Mouse (Mus musculus) megakaryocyte, embryonic 14.5 days (primary cell): ENCODE results near the gene Fam210b. TPM values are rescaled to one million over a fixed set of nuclear protein-coding genes. Genes with fewer than 3 reads are reported as not detected.

ENCODE experiments used
- H3K27me3 ChIP-seq: replicated peaks from 2 replicates; pipeline ENCODE3; 2012; ENCODE audit warnings: inconsistent platforms
- H3K36me3 ChIP-seq: replicated peaks from 2 replicates; pipeline ENCODE3; 2012; ENCODE audit warnings: low read length, inconsistent platforms, mixed read lengths
- H3K4me1 ChIP-seq: 2 replicates; pipeline ENCODE4 v1.6.1; 2012; ENCODE audit warnings: inconsistent platforms
- H3K4me3 ChIP-seq: replicated peaks from 2 replicates; pipeline ENCODE3; 2012; ENCODE audit warnings: moderate library complexity, mild to moderate bottlenecking, inconsistent platforms
- H3K9me3 ChIP-seq: 2 replicates; pipeline ENCODE4 v1.6.1; 2012; ENCODE audit warnings: inconsistent platforms
- FLI1 ChIP-seq: IDR thresholded peaks from 2 replicates; pipeline ENCODE4 v1.6.1; 2012; ENCODE audit warnings: low read length, inconsistent platforms, mixed read lengths
- GATA1 ChIP-seq: IDR thresholded peaks from 3 replicates; pipeline ENCODE4 v1.6.1; 2012; ENCODE audit warnings: mixed read lengths, low read length, inconsistent platforms, borderline replicate concordance
- polyA plus RNA-seq: library from polyadenylated mRNA; stranded (reverse); fragments of >175 nt; gene quantifications from 2 replicates; pipeline ENCODE4 v1.2.3, GENCODE M21; 2012; ENCODE audit warnings: low replicate concordance; ENCODE audit not compliant: insufficient read depth

Fam210b gene
- polyA plus RNA-seq, 1 experiment, result 4.3 TPM

- Histone ChIP-seq H3K9me3 (peaks cover 5% of the 10 kb centered on the region), H3K4me1 (no peaks in the 10 kb centered on the region), H3K27me3 (peaks cover 18% of the 10 kb centered on the region), H3K36me3 (no peaks in the 10 kb centered on the region), H3K4me3 (no peak overlapping the region)
- TF ChIP-seq FLI1, result no peak
- no peak for TF ChIP-seq GATA1
Observed at GRCm38 (mm10) chr2:172328248-172328647, 17.1 kb upstream of the Fam210b start.

- Histone ChIP-seq H3K9me3 (peaks cover 5% of the 10 kb centered on the region), H3K27me3 (peaks cover 21% of the 10 kb centered on the region), H3K4me3 (no peak overlapping the region), H3K4me1 (no peaks in the 10 kb centered on the region), H3K36me3 (no peaks in the 10 kb centered on the region)
- TF ChIP-seq FLI1, result no peak
- TF ChIP-seq GATA1, result no peak
Observed at GRCm38 (mm10) chr2:172329179-172329578, 16.2 kb upstream of the Fam210b start.

DNA sequence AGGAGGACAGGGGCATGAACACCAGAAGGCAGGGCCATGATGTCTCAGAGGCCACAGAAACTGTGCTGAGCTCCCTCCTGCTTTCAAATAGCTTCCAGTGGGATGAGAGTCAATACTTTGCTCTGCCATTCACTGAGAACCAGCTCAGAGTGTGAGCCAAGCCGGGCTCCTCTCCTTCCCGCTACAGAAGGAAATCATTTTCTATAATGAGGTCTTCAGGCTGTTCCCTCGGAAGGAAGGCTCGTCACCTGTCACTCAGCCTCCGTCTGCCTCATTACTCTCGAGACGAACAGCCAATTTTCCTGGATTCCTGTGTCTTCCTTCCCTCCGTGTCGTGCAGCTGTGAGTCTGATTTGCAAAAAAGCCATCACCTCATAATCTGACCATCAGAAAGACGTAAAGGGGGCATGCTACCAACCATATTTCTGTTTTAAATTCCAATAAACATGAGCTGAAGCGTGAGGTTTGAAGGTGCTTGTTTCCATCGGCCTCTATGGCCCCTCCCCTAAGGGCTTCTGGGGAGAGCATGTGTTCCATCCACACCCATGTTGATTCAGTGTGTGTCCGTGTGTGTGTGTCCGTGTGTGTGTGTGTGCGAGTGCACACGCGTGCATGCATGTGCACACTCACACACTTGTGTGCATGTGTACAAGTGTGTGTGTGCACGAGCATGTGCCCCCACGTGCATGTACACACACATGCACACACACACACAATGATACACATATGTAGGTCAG, 7.0 kb upstream of the Fam210b start:
- no peaks in the 10 kb centered on the region for H3K36me3 ChIP-seq
- no peaks in the 10 kb centered on the region for H3K4me1 ChIP-seq
- peak overlapping the region; percentile 4 for H3K4me3 ChIP-seq
- peaks cover 18% of the 10 kb centered on the region for H3K9me3 ChIP-seq
- peaks cover 28% of the 10 kb centered on the region for H3K27me3 ChIP-seq
- TF ChIP-seq FLI1, result no peak
- no peak for TF ChIP-seq GATA1

- H3K36me3 ChIP-seq, result no peaks in the 10 kb centered on the region
- no peak for TF ChIP-seq GATA1
- TF ChIP-seq FLI1, result no peak
- H3K9me3 ChIP-seq, result peaks cover 18% of the 10 kb centered on the region
- H3K27me3 ChIP-seq, result peaks cover 22% of the 10 kb centered on the region
- H3K4me3 ChIP-seq, result no peak overlapping the region
- H3K4me1 ChIP-seq, result peaks cover 8% of the 10 kb centered on the region
Observed at GRCm38 (mm10) chr2:172340936-172341335, 4.4 kb upstream of the Fam210b start.

DNA sequence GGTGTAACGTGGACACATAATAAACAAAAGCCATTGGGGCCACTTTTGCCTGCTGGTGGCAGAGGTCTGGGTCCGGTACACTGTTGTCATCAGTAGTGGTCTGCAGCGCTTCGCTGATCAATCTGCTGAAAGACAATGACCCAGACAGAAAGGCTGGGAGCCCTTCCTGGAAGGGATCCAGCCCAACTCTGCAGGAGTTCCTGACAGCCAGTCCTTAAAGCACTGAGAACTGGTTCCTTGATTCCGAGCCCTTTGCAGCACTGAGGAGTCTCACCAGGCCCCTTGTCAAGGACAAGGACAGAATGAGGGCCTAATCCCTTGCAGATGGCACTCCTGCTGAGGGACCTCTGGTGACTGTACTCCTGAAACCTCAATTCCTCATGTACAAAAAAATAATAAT, 3.8 kb upstream of the Fam210b start:
- Histone ChIP-seq H3K9me3 (peaks cover 18% of the 10 kb centered on the region), H3K4me3 (no peak overlapping the region), H3K4me1 (peaks cover 15% of the 10 kb centered on the region), H3K36me3 (no peaks in the 10 kb centered on the region), H3K27me3 (peaks cover 22% of the 10 kb centered on the region)
- TF ChIP-seq GATA1, result no peak
- TF ChIP-seq FLI1, result no peak

- Histone ChIP-seq H3K36me3 (no peaks in the 10 kb centered on the region), H3K4me3 (no peak overlapping the region), H3K9me3 (peaks cover 6% of the 10 kb centered on the region), H3K4me1 (peaks cover 36% of the 10 kb centered on the region), H3K27me3 (peaks cover 15% of the 10 kb centered on the region)
- TF ChIP-seq FLI1 (no peak), GATA1 (no peak)
Observed at GRCm38 (mm10) chr2:172343751-172344150, 1.6 kb upstream of the Fam210b start.

- TF ChIP-seq FLI1 (no peak), GATA1 (no peak)
- H3K9me3 ChIP-seq, result no peaks in the 10 kb centered on the region
- peak overlapping the region; percentile 97 for H3K4me3 ChIP-seq
- peaks cover 45% of the 10 kb centered on the region for H3K4me1 ChIP-seq
- peaks cover under 1% of the 10 kb centered on the region for H3K36me3 ChIP-seq
- H3K27me3 ChIP-seq, result peaks cover 13% of the 10 kb centered on the region
Observed at GRCm38 (mm10) chr2:172344669-172345068, 696 bp upstream of the Fam210b start.

DNA sequence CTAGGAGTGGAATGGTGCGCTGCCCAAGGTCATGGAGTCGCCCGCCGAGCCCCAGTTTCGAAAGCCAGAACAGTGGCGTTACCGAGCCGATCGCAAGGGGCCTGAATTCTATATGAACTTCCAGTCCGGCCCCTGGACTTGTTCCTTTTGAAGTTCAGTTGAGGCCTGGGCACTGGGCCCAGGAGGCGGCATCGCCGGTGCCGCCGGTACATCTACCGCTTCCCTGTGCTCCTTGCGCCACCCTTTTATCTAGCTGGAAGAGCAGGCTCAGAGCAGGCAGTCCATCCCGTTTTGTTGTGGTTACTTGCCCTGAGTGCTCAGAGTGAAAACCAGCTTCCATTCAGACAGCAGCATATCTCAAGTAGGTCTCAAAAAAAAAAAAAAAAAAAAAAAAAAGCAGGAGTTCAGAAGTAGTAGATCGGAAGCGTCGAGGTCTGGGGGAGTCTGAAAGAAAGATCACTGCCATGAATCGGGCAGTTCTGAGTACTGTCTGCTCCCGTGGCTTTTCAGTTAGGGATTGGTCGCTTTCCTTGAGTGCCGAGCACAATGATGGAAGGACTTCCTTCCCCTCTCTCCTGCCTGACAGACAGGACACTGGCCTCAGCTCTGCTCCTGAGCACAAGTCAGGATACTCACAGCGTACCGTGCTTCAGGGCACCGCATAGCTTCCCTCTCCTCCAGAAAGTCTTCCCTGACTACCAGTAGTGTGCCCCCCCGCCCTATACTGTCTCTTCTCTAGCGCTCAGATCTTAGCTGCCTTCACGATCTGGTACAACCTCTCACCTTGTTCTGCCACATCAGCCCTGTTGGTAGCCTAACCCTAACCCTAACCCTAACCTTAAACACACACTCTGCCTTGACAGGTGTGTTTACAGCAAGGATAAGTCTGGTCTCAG, 917 bp downstream of the Fam210b start:
- peaks cover 53% of the 10 kb centered on the region for H3K4me1 ChIP-seq
- TF ChIP-seq FLI1 (no peak), GATA1 (no peak)
- H3K27me3 ChIP-seq, result peaks cover 7% of the 10 kb centered on the region
- H3K9me3 ChIP-seq, result no peaks in the 10 kb centered on the region
- peak overlapping the region; percentile 97 for H3K4me3 ChIP-seq
- peaks cover 12% of the 10 kb centered on the region for H3K36me3 ChIP-seq

- H3K4me3 ChIP-seq, result peak overlapping the region; percentile 97
- peaks cover 53% of the 10 kb centered on the region for H3K4me1 ChIP-seq
- H3K27me3 ChIP-seq, result peaks cover 7% of the 10 kb centered on the region
- TF ChIP-seq FLI1 (no peak), GATA1 (no peak)
- peaks cover 14% of the 10 kb centered on the region for H3K36me3 ChIP-seq
- H3K9me3 ChIP-seq, result no peaks in the 10 kb centered on the region
Observed at GRCm38 (mm10) chr2:172346933-172347611, 1.7 kb downstream of the Fam210b start.
